Mouse (Mus musculus) gastrocnemius, adult 2 months (tissue): ENCODE data around the gene Stpg2. TPM values are rescaled to one million over a fixed set of nuclear protein-coding genes. Genes with fewer than 3 reads are reported as not detected.

Experiments used
- DNase-seq: peaks from one replicate; pipeline ENCODE4 v3.0.0; 2022
- H3K27ac ChIP-seq: fragments of 200-600 bp; 2 replicates; pipeline ENCODE4 v1.8.1; 2022; ENCODE audit warnings: mild to moderate bottlenecking
- H3K4me3 ChIP-seq: fragments of 200-600 bp; 2 replicates; pipeline ENCODE4 v1.8.1; 2022; ENCODE audit warnings: mild to moderate bottlenecking, moderate library complexity
- CTCF ChIP-seq: fragments of 200-600 bp; IDR thresholded peaks from 2 replicates; pipeline ENCODE4 v1.8.1; 2022; ENCODE audit warnings: antibody characterized with exemption, mild to moderate bottlenecking, moderate library complexity
- intact Hi-C: fragments of 180-260 bp; cut with DNase I; formaldehyde crosslinking; loops from one replicate; pipeline ENCODE4 v1.15.1; 2025
- total RNA-seq, 2 experiments: library from RNA; stranded (reverse); gene quantifications; 2 replicates each; pipeline ENCODE4 v1.2.3; 2021

Stpg2 gene
- total RNA-seq, 2 experiments from 2014 or later: not detected

DNA sequence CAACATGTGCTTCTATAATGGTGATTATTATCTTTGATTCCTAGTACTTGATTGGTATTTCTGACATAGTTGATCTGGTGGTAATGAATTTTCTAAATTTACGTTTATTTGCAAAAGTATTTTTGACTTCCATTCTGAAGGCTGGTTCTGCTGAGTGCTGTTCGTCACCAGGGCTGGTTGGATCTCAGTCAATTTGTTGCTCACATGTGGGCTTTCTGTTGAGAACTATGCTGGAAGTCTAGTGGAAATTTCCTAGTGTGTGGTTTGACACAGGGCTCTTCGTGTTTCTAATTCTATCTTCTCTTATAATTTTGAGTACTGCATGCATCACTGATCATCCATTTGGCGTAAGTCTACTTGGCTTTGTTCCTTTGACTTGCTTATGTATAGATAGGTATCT is 504.3 kb downstream of the Stpg2 start:
- Histone ChIP-seq H3K27ac (no peak overlapping the region), H3K4me3 (no peak overlapping the region)
- intact Hi-C loops: no loop called here
- no peak for DNase-seq
- no peak for TF ChIP-seq CTCF

DNA sequence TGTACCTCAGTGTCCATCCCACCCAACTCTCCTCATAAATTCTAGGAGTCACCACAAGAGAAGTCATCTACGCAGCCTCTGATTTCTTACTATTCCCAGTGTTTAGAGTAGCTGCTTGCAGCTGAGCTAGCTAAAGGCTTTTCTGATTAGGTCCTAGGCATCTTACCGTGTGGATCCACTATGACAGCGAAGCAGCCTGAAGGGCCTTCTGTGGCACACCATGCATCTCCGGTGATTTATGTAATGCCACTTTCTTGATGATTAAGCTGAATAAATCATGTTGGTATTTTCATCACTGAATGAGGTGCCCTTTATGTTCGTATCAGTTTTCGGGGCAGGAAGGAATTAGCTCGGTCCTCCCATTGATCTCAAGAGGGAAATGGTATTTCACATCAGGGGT is 523.3 kb downstream of the Stpg2 start:
- no peak overlapping the region for H3K27ac ChIP-seq
- intact Hi-C loops: no loop called here
- DNase-seq: no peak
- H3K4me3 ChIP-seq: no peak overlapping the region
- no peak for TF ChIP-seq CTCF

DNA sequence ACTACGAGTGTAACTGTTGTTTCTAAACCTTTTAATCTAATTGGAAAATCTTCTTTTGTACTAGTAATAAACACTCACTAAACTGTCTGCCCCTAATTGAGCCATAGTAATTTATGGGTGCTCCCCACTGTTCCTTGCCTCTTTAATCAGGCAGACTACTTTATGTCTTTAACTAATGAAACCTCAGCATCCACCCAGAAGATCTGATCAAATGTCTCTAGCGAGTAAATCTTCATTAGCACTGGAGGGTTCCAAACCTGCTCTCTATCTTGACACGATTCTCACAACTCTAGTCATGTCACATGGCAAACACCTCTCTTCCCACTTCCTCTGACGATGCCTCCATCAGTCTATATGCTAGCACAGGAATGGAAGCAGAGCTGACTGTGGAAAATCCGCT is 523.8 kb downstream of the Stpg2 start:
- no peak for DNase-seq
- no peak for TF ChIP-seq CTCF
- intact Hi-C loops: no loop called here

DNA sequence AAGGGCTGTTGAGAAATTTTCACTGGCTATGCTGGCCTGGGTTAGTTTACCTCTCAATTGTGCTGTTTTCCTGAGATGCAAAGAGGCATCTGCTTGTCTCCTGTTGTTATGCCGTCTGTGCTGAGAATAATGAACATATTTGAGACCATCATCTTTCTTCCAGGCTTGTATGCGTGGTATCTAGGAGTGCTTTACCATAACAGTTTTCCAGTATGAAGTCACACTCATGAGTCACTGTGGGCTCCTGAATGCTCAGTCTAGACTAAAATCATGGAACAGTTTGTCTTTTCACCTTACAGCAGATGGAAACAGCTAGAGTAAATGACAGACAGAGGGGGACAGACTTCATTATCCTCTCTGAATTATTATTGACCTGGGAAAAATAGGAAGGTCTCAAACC is 527.7 kb downstream of the Stpg2 start:
- Histone ChIP-seq H3K4me3 (no peak overlapping the region), H3K27ac (no peak overlapping the region)
- TF ChIP-seq CTCF: no peak
- intact Hi-C loops: no loop called here
- DNase-seq: no peak

More for the DNA sequence above, 523.8 kb downstream of the Stpg2 start:
- Histone ChIP-seq H3K4me3 (no peak overlapping the region), H3K27ac (no peak overlapping the region)

GRCm38 (mm10) chr3:139739388-139739787 is 533.9 kb downstream of the Stpg2 start:
- no peak overlapping the region for H3K27ac ChIP-seq
- TF ChIP-seq CTCF: no peak
- intact Hi-C loops: no loop called here
- no peak for DNase-seq
- no peak overlapping the region for H3K4me3 ChIP-seq

Other genes with a start within 250 kb of the Stpg2 start
- 10 to 100 TPM; 41.3 to 44.5 TPM for gene Rap1gds1, start 130.5 kb upstream of the Stpg2 start, total RNA-seq